Mouse (Mus musculus): Measurements from ENCODE around the gene Arhgef38.

The Arhgef38 gene

GRCm38 (mm10) chr3:133165130-133165529, 69.6 kb downstream of the Arhgef38 start:
- no peak for DNase-seq (ENCODE audit: low read depth, low spot score)

GRCm38 (mm10) chr3:133163913-133164406, 70.8 kb downstream of the Arhgef38 start:
- DNase-seq (ENCODE audit: low read depth, low spot score) = no peak

GRCm38 (mm10) chr3:133163174-133163573, 71.6 kb downstream of the Arhgef38 start:
- peak; percentile 37 for DNase-seq (ENCODE audit: low read depth, low spot score)

- DNase-seq (ENCODE audit: low read depth, low spot score) = no peak
These were observed 73.3 kb downstream of the Arhgef38 start for GRCm38 (mm10) chr3:133161407-133161806.

GRCm38 (mm10) chr3:133158260-133158659, 76.5 kb downstream of the Arhgef38 start:
- DNase-seq (ENCODE audit: low read depth, low spot score) = no peak

GRCm38 (mm10) chr3:133154683-133155082, 80.1 kb downstream of the Arhgef38 start:
- DNase-seq (ENCODE audit: low read depth, low spot score) = peak; percentile 36

- DNase-seq (ENCODE audit: low read depth, low spot score) = no peak
These were observed 81.1 kb downstream of the Arhgef38 start for GRCm38 (mm10) chr3:133153629-133154028.

- no peak for DNase-seq (ENCODE audit: low read depth, low spot score)
These were observed 81.9 kb downstream of the Arhgef38 start for GRCm38 (mm10) chr3:133152831-133153230.

- no peak for DNase-seq (ENCODE audit: low read depth, low spot score)
These were observed 83.1 kb downstream of the Arhgef38 start for GRCm38 (mm10) chr3:133151629-133152028.

- DNase-seq (ENCODE audit: low read depth, low spot score) = no peak
These were observed 90.1 kb downstream of the Arhgef38 start for GRCm38 (mm10) chr3:133144511-133145147.

- DNase-seq (ENCODE audit: low read depth, low spot score) = no peak
These were observed 92.9 kb downstream of the Arhgef38 start for GRCm38 (mm10) chr3:133141877-133142276.

- DNase-seq (ENCODE audit: low read depth, low spot score) = no peak
These were observed 102.1 kb downstream of the Arhgef38 start for GRCm38 (mm10) chr3:133132611-133133010.

GRCm38 (mm10) chr3:133131372-133131771, 103.4 kb downstream of the Arhgef38 start:
- no peak for DNase-seq (ENCODE audit: low read depth, low spot score)

- DNase-seq (ENCODE audit: low read depth, low spot score) = no peak
These were observed 121.5 kb downstream of the Arhgef38 start for GRCm38 (mm10) chr3:133113281-133113680.

GRCm38 (mm10) chr3:133111741-133112140, 123.0 kb downstream of the Arhgef38 start:
- no peak for DNase-seq (ENCODE audit: low read depth, low spot score)

GRCm38 (mm10) chr3:133109844-133110243, 124.9 kb downstream of the Arhgef38 start:
- no peak for DNase-seq (ENCODE audit: low read depth, low spot score)

- DNase-seq (ENCODE audit: low read depth, low spot score) = no peak
These were observed 126.0 kb downstream of the Arhgef38 start for GRCm38 (mm10) chr3:133108731-133109130.

GRCm38 (mm10) chr3:133104436-133104835, 130.3 kb downstream of the Arhgef38 start:
- no peak for DNase-seq (ENCODE audit: low read depth, low spot score)

- no peak for DNase-seq (ENCODE audit: low read depth, low spot score)
These were observed 131.0 kb downstream of the Arhgef38 start for GRCm38 (mm10) chr3:133103768-133104167.

- DNase-seq (ENCODE audit: low read depth, low spot score) = no peak
These were observed 135.8 kb downstream of the Arhgef38 start for GRCm38 (mm10) chr3:133098909-133099308.

- DNase-seq (ENCODE audit: low read depth, low spot score) = no peak
These were observed 136.4 kb downstream of the Arhgef38 start for GRCm38 (mm10) chr3:133098336-133098735.

GRCm38 (mm10) chr3:133097936-133098335, 136.8 kb downstream of the Arhgef38 start:
- DNase-seq (ENCODE audit: low read depth, low spot score) = no peak

- no peak for DNase-seq (ENCODE audit: low read depth, low spot score)
These were observed 140.4 kb downstream of the Arhgef38 start for GRCm38 (mm10) chr3:133094305-133094704.

GRCm38 (mm10) chr3:133092936-133093335, 141.8 kb downstream of the Arhgef38 start:
- no peak for DNase-seq (ENCODE audit: low read depth, low spot score)
